Mouse (Mus musculus) lung, postnatal 0 days (tissue): Measurements from ENCODE around the gene Vps8.

Experiments used
- CTCF ChIP-seq: IDR thresholded peaks from 2 replicates; pipeline ENCODE4 v1.5.1; 2016; ENCODE audit warnings: antibody characterized with exemption, mild to moderate bottlenecking
- EP300 ChIP-seq: IDR thresholded peaks from 2 replicates; pipeline ENCODE4 v1.6.1; 2016; ENCODE audit warnings: antibody characterized with exemption, mild to moderate bottlenecking, control low read depth

DNA sequence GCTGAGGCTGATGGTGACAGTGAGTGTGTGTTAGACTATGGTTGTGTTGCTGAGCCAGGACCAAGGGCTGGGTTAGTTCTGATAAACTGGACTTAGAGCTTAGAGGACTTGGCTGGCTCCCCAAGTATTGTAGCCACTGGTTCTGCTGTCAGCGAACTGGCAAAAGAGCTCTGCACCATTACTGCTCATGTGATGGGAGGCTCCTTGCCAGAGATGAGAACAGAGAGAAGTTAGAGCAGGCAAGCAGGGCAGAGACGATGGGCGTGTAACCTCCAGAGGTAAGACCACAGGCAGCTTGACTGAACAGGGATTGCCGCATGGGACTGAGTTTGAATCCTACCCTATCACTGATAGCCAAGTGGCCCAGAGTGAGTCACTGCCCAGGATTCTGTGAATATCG is 220.0 kb downstream of the Vps8 start:
- TF ChIP-seq CTCF, result no peak
- TF ChIP-seq EP300, result no peak
